Mouse (Mus musculus) adrenal gland, postnatal 10 days (tissue): ENCODE results near the gene Rab11fip4. TPM values are rescaled to one million over a fixed set of nuclear protein-coding genes. Genes with fewer than 3 reads are reported as not detected.

ENCODE experiments used
- DNase-seq: peaks from one replicate; pipeline ENCODE4 v3.0.0; 2021; ENCODE audit warnings: mixed read lengths
- total RNA-seq, 2 experiments: library from RNA; stranded (reverse); gene quantifications; 2 replicates each; pipeline ENCODE4 v1.2.3; 2021

Rab11fip4 gene
- total RNA-seq, 2 experiments from 2014 or later: 5.1 to 5.9 TPM

DNA sequence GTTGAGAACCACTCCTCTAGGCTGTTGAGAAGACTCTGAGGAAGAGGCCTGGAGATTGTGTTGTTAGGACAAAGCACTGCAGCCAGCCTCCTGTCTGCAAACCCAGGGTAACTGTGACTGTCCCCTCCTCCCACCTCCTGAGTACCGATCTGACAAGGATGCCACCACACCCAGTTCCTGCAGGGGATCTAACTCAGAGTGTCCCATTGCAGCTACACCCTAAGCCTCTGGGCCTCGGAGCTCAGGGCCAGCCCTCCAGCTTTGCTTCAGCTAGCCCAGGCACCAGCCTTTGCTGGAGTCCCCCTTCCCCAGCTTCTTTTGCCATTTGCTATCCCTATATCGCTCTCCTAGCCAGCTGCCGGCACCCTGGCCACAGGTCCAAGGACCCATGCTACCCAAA lies 22.7 kb downstream of the Rab11fip4 start:
- no peak for DNase-seq

DNA sequence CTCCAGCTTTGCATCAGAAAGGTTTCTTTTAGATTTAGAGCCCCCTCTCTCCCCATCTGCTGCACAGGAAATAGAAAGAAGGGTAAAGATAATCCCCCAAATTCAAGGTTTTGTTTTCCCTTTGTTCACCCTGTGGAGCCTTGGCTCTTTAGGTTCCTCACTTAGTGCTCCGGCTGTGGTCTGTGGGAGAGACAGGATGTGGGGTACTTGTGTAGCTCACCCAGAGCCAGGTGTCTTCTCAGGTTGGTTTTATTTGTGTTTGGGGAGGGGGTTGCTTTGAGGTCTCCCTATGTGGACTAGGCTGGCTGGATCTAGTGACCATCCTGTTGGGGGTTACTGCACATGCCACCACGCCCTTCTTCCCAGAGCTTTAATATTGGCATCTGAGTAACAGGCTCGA lies 23.9 kb downstream of the Rab11fip4 start:
- no peak for DNase-seq

DNA sequence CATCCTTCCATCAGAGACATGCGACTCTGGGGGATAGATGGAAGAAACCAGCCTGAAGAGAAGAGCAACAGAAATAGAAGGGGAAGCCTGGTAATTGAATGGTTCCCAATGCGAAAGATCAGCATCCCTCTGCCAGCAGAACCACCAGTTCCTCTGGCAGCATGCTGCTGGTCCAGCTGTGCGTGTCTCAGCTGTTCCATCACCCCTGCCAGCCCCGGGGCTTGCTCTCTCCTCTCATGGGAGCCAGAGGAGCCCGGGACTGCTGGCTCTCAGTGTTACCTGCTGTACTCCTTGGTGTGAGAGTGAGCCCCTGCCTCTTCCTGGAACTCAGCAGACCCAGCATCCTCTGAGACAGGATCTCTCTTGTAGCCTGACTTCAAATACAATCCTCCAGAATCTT lies 24.9 kb downstream of the Rab11fip4 start:
- no peak for DNase-seq

DNA sequence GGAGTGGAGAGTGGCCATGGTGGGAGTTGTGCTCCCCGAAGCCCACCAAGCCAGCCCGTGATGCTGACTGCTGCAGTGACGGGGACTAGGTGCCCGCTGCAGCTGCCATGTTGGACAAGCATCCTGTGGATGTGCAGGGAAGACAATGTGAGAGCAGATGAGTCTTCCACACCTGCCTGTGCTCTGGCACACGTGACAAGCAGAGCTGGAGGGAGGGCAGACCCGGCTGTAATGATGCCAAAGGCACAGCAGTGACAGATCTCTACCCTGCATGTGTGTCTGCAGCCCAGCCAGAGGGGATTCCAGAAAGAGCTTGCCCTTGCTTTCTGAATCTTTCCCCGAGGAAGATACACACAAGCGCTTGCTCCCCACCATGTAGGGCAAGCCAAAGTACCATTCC lies 27.0 kb downstream of the Rab11fip4 start:
- DNase-seq: no peak

DNA sequence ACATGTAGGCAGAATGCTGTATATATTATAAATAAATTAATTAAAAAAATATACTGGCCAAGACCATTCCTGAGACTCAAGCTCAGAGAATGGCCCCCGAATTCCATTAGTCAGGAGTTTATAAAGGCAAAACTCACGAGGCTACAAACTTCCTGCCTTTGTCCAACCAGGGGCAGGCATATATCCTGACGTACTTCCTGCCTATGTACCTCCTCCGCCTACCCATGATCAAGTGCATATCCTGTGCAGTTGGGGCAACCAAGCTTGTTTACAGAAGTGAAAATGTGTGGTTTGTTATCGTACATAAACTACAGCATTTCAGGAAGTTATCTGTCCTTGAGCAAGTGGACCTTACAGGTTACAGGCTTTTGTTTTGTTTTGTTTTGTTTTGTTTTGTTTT lies 32.0 kb downstream of the Rab11fip4 start:
- DNase-seq: no peak

DNA sequence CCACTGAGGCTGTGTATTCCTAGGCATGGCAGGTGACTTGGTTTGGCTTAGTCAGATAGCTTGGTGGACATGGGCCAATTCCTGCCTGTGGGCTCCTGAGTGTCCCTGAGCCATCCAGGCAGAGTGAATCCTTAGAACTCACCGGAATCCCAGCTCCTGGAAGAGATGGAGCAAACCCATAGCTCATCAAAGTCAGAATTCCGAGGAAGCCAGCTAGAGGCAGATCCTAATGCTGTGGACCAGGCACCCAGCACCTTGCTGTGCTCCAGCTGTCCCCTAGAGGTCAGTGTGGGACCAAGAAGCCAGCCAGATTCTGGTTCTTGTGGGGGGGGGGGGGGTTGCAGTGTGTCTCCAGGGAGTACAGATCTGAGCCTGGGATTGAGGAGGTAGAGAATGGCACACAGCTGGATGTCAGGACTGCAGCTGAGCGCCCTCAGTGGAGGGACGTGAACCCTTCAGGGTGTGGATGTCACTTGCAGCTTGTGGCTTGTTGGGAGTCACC lies 33.8 kb downstream of the Rab11fip4 start:
- DNase-seq: peak; percentile 81

DNA sequence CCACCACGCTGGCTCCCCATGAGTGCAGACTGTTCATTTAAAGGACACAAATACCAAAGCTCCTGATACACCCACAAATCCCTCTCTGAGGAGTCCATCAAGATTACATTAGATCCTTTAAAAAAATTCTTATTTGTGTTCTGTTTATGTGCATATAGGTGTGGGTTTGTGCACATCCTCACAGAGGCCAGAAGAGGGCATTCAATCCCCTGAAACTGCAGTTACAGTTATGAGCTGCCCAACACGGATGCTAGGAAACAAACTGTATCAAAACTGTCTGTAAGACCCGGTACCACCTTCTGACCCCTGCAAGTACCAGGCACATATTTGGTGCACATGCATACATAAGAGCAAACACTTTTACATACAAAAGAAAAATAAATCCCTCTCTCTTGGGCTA lies 37.7 kb downstream of the Rab11fip4 start:
- no peak for DNase-seq

DNA sequence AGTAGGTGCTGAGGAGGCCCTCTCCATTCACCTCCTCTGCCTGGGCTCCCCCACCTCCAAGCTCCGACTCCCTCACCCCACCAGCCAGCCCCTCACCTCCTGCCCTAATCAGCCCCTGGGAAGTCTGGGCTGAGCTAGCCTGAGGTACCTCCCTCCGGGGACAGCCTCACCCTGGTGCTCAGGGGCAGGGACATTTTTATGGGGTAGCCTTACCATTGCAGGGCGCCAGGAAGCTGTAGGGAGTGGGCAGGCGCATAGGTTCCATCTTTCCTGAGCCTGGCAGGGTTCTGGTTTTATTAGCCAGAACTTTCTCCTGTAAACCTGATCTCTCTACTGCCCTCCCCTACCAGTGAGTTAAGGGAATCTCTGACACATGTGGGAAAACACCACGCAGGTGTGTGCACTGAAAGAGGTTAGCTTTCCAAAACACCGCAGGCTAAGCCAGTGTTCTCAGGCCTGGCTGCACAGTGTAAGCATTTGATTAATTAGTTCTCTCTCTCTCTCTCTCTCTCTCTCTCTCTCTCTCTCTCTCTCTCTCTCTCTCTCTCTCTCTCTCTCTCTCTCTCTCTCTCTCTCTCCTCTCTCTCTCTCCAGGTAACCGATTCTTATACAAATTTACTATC lies 38.9 kb downstream of the Rab11fip4 start:
- DNase-seq: no peak

DNA sequence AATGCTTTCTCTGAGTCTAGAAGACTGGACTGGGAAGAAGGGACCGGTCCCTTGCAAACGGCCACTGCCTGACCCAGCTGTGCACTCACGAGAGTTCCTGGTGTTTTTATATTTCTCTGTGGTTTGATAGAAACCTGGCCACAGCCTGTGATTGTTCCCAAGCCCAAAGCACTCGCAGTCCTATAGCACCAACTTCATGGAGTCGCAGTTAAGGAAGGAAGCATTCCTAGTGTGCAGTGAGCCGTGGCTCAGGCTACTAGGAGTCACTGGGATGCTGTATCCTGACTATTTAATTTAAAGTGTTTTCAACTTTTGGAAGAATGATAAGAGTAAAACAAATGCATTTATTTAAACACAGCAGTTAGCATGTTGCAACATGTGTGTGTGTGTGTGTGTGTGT lies 39.5 kb downstream of the Rab11fip4 start:
- no peak for DNase-seq

DNA sequence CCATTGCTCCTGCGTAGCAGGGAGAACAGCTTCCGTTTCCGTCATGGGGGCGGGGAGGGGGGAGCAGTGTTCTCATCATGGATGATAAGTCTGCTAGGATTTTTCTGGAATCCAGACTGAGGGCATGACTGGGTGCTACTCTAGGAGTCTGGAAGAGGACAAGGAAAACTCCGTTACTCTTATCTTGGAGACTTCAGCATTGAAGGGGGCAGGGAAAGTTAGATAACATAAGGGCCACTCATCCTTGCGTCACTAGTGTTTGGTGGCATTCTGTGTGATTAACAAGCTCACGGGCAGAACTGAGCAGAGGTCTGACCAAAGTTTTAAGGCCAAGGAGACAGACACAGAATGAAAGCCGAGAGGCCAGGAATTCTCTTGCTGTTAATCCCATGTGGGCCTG lies 42.4 kb downstream of the Rab11fip4 start:
- no peak for DNase-seq

DNA sequence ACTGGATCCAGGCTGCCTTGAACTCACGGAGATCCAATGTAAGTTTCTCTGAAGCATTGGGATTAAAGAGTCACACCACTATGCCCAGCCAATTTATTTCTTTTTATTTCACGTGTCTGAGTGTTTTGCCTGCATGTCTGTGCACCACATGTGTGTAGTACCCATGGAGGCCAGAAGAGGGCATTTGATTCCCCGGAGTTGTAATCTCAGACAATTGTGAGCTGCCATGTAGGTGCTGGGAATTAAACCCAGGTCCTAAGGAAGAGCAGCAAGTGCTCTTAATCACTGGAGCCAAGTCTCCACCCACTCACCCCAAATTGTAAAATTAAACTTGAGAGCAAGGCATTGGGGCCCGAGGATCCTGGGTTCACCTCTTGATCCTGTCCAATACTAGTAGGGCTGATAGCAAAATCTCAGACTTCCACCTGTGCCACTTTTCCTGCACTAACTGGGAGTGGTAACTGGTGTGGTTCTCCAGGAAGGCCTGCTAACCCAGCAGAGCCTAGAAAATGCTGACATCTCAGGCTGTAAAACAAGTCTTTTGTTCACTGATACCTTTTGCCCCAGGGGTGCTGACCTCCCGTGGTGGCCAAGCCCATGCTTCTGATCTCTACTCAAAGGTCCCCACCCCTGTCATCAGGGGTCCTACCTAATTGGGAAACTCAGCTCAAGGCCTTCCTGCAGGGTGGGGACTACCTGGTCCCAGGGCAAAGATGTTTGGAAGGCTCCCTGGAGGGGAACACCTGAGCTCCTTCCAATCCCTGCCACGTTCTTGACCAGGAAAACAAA lies 44.8 kb downstream of the Rab11fip4 start:
- no peak for DNase-seq

DNA sequence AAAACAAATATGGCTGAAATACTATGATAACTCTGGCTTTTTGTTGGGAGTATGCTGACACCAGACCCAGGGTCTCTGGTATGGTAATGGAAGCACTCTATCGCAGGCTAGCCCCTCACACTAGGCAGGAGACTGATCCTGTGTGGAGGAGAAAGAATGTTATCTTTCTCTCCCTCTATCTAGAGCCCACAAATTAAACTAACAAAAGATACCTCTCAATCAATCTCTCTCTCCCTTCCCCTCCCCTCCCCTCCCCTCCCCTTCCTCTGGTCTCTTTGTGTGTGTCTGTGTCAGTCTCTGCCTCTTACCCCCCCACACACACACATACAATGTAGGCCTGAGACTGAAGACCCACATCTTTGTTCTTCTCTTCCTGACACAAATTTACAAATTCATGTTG lies 45.5 kb downstream of the Rab11fip4 start:
- DNase-seq: no peak

DNA sequence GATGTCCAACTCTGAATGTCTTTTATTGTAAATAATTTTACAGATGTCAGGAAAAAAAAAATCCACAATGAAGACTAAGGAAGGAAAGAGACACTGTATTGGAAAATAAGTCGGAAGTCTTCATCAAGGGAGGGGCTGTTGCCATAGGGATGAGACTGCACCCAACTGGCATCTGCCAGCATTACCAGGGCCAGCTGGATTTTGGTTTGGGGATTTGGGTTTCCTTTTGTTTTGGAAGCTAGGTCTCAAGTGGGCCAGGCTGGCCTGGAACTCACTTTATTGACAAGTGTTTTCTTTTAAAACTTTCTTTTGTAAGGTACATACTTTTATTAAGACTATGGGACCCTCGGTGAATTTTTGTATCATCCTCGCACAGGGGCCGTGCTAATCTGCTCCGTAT lies 47.7 kb downstream of the Rab11fip4 start:
- no peak for DNase-seq

DNA sequence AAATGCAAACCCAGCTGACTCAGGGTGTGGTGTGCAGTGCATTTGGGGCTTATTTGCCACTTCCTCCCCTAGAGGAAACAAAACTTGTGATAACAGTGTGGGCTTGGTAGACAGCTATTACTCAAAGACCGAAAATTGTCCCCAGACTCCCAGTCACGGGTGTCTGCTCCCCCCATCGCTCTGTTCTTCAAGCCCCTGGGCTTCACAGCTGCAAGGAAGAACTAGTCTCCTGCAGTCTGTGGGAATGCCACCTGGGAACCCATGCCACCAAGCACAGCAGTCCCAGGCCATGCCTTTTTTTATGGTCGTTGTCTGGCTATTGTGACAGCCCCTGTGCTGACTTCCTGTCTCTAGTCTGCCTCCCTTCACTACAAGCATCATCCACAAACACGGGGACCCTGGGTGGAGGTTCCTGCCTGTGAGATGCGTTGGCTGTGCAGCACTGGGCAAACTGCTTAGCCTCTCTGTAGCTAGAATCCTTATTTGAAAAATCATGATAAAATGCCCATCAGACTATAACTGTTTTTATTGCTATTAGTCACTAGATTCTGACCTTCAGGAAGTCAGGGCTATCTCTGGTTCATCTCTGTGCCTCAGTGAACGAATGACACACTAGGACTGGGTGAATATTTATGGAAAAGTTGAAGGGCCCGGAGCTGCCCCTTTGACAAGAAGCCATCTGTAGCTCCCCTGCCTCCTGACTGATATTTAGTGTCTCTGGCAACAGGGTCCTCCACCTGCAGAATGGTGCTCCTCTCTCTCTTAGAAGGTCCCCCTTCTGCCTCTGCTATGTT lies 50.1 kb downstream of the Rab11fip4 start:
- no peak for DNase-seq

DNA sequence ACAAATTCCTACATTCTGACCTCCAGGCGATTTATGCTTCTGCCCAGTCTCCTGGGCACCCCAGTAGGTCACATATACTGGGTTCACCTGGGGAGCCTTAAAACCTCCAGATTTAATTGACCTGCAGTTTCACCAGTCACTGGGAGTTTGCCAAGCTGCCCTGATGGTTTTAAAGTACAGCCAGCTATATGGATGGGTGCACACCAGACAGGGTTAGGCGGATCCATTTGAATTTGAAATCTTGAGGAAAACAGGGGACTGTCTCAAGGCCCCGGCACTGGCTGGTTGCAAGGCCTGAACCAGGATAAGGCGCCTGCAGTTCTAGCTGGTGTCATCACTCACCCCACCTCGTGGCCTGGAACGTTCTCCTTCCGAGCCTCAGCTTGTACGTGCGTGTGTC lies 52.7 kb downstream of the Rab11fip4 start:
- no peak for DNase-seq

DNA sequence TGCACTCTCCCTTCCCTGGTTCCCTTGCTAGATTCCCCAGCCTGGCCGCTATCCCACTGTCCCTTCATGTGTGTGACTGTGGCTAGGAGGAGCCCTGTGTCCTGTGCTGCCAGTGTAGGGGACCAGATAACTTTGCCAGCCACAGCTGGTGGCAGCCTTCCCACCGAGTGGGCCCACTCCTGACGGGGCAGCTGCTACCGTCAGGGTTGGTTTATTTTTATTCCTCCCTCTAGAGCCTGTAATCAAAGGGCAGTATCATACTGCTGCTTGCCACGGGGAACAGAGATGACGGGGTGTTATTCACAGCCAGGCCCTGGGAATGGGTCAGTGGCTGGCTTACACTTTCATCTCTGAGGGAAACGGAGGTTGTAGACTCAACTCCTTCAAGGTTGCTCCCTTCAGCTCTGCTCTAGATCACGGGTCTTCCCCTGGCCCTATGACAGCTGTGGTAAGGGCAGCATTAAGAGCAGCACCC lies 53.7 kb downstream of the Rab11fip4 start:
- DNase-seq: no peak

DNA sequence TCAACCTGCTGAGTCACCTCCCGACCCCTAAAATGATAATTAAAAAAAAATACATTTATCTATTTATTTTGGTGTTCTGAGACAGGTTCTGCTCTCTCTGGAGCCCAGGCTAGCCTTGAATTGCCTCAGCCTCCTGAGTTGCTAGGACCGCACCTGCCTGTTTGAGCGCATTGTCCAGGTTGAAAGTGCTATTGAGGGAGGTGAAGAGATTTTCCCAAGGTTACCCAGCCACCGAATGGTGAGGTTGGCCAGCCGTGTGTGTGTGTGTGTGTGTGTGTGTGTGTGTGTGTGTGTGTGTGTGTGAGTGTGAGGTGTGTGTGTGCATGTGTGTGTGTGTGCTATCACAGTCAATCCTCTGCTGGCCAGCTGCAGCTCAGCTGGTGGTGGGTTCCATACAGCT lies 55.0 kb downstream of the Rab11fip4 start:
- no peak for DNase-seq

DNA sequence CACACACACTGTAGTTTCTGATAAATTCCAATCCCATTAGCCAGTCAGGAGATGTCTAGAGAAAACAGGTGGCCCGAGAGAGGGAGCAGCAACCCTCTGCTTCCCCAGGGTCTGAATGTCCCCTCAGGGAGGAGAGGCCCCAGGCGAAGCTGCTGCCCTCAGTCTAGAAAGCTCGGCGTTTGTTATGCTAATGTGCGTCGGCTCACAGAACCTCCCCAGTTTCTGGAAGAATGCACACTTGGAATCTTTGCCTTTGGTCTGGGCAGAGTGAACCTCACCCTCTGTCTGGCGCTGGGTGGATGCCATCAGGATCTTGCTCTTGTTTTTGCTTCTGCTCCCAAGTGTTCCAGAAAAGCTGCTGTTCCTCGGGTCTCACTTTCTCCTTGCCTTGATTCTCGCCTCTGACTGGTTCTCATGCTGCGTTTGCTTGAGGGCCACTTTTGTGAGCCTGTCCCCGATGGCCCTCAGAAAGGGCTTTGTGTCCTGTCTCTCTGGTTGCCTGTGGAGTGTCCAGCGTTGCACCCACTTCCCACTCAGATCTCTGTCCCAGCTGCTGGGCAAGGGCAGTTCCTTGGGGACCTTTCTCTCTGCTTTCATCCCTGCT lies 55.6 kb downstream of the Rab11fip4 start:
- DNase-seq: no peak

DNA sequence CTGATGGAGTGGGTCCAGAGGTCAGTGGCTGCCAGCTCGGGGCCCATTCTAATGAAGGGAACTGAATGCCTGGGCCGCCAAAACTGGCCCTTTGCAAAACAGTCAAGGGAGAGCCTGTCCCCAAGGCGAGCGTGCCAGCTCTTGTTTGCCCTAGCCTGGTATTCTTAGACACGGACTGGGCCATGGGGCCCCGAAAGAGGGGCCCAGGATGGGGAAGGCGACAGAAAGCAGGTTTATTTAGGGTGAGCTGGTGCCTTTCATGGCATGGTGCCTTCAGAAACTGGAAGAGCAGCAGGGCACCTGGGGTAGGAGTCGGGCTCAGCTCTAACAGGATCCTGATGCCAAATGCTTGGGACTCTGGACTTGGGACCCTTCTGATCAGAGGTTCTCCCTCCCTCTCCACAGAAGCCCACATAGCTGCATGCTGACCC lies 56.1 kb downstream of the Rab11fip4 start:
- peak; percentile 80 for DNase-seq

DNA sequence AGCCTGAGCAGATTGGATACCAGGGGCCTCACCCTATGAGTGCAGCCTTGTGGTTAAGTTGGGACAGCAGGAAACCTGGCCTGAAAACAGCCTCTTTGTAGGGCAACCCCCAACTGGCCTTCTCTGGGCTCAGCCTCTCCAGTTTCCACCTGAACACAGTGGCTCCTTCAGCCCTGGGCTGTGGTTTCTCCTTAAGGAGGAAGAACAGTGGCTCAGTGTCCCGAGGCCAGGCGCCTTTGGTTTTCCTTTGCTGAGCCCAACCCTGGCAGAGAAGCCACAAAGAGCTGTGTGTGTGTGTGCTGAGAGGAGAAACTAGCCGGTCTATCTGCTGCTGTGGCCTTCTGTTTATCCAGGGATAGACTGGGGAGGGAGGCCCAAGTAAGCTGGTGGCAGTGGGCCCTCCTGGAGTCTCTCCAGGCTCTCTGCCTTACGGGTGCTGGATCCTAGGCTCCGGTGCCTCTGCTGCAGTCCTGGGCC lies 59.4 kb downstream of the Rab11fip4 start:
- DNase-seq: no peak

DNA sequence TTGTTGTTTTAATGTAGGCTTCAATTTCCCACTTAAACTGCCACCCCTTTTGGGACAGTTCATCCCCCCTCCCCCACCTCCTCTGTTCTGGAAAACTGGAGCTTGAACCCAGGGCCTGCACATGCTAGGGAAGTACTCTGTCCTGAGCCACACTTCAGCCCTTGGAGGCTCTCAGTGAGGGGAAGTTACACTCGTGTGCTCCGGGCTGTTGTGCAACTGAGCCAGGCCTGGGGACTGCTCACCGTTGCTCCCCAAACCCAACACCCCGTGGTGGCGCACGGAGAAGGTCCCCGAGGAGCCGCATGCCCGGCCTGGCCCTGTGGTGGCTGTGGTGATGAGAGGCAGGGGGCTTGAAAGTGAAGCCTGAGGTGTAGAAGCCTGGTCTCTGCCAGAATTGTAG lies 61.2 kb downstream of the Rab11fip4 start:
- no peak for DNase-seq

DNA sequence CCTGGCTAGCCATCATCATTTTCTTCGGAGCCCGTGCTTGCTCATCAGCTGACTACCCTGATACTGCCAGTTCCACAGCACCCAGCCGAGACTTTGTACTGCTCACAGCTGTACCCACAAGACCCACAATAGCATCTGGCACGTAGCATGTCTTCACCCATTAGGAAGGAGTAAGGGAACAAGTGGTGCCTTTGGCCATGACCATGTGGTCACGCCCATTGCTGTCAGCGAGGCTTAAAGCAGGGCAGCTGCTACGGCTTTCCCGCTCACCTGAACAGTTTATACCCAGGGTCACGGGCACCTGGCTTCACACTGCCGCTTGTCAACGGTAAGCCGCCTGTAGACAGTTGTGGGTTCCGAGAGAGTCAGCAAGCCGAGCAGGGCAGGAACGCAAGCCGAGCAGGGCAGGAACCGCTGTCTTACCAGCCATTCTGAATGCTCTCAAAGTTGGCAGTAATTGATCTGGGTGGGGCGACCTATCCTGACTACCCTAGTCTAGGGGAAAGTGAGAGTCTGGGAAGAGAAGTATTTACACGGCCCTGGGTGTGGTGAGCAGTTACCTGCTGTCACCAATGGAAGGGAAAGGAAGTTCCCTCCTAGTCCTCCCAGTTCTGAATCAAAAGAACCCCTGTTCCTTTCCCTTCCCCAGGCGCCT lies 62.0 kb downstream of the Rab11fip4 start:
- no peak for DNase-seq
